Mouse (Mus musculus): ENCODE data around the gene Mtus2.

GRCm38 (mm10) chr5:148332622-148332974 is 375.5 kb downstream of the Mtus2 start:
- no peak for TF ChIP-seq POLR2A (IDR thresholded peaks at IDR 0.05; ENCODE audit: borderline replicate concordance, control insufficient read depth, low read depth, low read length)
- TF ChIP-seq CTCF (IDR thresholded peaks at IDR 0.05; ENCODE audit: control insufficient read depth, insufficient read depth, low read length) = peak; percentile 88
